In the genomic region with DNA sequence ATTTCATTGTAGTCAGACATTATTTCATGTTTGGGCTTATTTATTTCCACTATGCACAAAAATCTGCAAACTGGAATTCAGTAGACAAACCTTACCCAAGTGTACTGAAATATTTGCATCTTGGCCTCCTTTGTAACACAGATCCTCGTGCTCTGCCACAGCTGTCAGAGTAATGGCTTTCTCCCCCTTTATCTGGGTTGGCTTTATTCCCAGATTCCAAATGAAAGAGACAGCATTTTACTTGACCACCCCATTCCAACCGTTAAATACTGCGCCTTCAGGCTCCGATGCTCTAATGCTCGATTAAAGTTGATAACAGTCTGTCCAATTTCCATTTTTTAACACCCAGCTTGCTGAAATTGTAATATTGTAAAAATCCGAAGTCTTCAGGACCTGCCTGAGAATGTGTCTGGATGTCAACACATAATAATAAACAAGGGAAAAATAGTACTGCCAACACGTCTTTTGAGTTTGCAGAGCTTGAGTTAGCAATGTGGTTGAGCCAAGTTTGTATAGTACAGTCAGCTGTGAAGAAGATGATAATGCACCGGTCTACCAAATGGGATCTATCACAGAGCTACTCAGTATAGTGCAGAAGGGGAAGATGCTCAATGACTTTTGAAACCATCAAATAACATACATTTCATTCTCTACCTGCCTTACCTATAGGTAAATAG, we compare ENCODE assay signal across 17 mouse cellular contexts.
DNase-seq lines count a peak whose midpoint lies in the region; ATAC-seq and TF ChIP-seq lines count a peak whose summit lies in the region.
"Had no signal": no experiment of that assay in that cellular context is flagged by ENCODE, and none has a peak within 500 bp of the region (broad histone marks: within the 10 kb centered on the region; RNA-seq: fewer than 3 reads in every experiment).

No protein-coding gene starts in this region.

- H3K4me3 ChIP-seq in hindbrain, embryonic 16.5 days (ENCODE audit: low read length), result no peak overlapping the region
- H3K4me3 ChIP-seq in hindbrain, embryonic 11.5 days (ENCODE audit: low read depth, low read length), result no peak overlapping the region
- H3K4me3 ChIP-seq in neural tube, embryonic 13.5 days, result no peak overlapping the region
- H3K4me3 ChIP-seq in midbrain, postnatal 0 days (ENCODE audit: low read depth, low read length), result no peak overlapping the region
- H3K4me3 ChIP-seq in heart, embryonic 12.5 days, result no peak overlapping the region
- H3K4me3 ChIP-seq: heart, embryonic 13.5 days; kidney, embryonic 15.5 days; stomach, embryonic 15.5 days had no signal

- no peaks in the 10 kb centered on the region for H3K36me3 ChIP-seq in hindbrain, embryonic 16.5 days (ENCODE audit: control insufficient read depth, insufficient read depth, low read length)
- H3K36me3 ChIP-seq in hindbrain, embryonic 11.5 days (ENCODE audit: control insufficient read depth, insufficient read depth, low read length), result no peaks in the 10 kb centered on the region
- no peaks in the 10 kb centered on the region for H3K36me3 ChIP-seq in neural tube, embryonic 13.5 days
- H3K36me3 ChIP-seq in midbrain, postnatal 0 days (ENCODE audit: insufficient read depth, low read length), result no peaks in the 10 kb centered on the region
- no peaks in the 10 kb centered on the region for H3K36me3 ChIP-seq in heart, embryonic 12.5 days
- H3K36me3 ChIP-seq: heart, embryonic 13.5 days; kidney, embryonic 15.5 days; stomach, embryonic 15.5 days had no signal

- ATAC-seq in hindbrain, embryonic 16.5 days, result peak; percentile 71; the same call in 1 of the 2 replicates
- no peak for ATAC-seq in hindbrain, embryonic 11.5 days (ENCODE audit: low FRiP score)
- ATAC-seq in neural tube, embryonic 13.5 days (ENCODE audit: low read depth), result no peak; the same call in 1 of the 2 replicates
- no peak for ATAC-seq in midbrain, postnatal 0 days (ENCODE audit: low FRiP score)
- no peak for ATAC-seq in heart, embryonic 12.5 days (ENCODE audit: insufficient number of reproducible peaks, low FRiP score)
- ATAC-seq: intestine, embryonic 16.5 days had no signal

- H3K4me2 ChIP-seq in hindbrain, embryonic 16.5 days (ENCODE audit: low read length), result no peak overlapping the region
- no peak overlapping the region for H3K4me2 ChIP-seq in hindbrain, embryonic 11.5 days (replicated peaks; ENCODE audit: low read depth, low read length)
- H3K4me2 ChIP-seq in neural tube, embryonic 13.5 days, result no peak overlapping the region
- H3K4me2 ChIP-seq in midbrain, postnatal 0 days (ENCODE audit: low read depth, low read length, poor library complexity, severe bottlenecking), result no peak overlapping the region
- H3K4me2 ChIP-seq in heart, embryonic 12.5 days, result no peak overlapping the region
- H3K4me2 ChIP-seq: heart, embryonic 13.5 days; kidney, embryonic 15.5 days; stomach, embryonic 15.5 days had no signal

- 44% methylated on average over 8 of the region's 8 CpGs for WGBS in hindbrain, embryonic 16.5 days
- WGBS in hindbrain, embryonic 11.5 days, result 90% methylated on average over 8 of the region's 8 CpGs
- 43% methylated on average over 8 of the region's 8 CpGs for WGBS in neural tube, embryonic 13.5 days
- WGBS in midbrain, postnatal 0 days, result 39% methylated on average over 8 of the region's 8 CpGs
- WGBS in heart, embryonic 12.5 days, result 60% methylated on average over 8 of the region's 8 CpGs

- H3K9me3 ChIP-seq in hindbrain, embryonic 16.5 days (ENCODE audit: control insufficient read depth, low read length), result no peaks in the 10 kb centered on the region
- H3K9me3 ChIP-seq in hindbrain, embryonic 11.5 days (ENCODE audit: control insufficient read depth, low read length), result no peaks in the 10 kb centered on the region
- H3K9me3 ChIP-seq in neural tube, embryonic 13.5 days, result no peaks in the 10 kb centered on the region
- no peaks in the 10 kb centered on the region for H3K9me3 ChIP-seq in midbrain, postnatal 0 days (ENCODE audit: low read length)
- no peaks in the 10 kb centered on the region for H3K9me3 ChIP-seq in heart, embryonic 12.5 days (replicated peaks)
- H3K9me3 ChIP-seq: heart, embryonic 13.5 days; kidney, embryonic 15.5 days; stomach, embryonic 15.5 days had no signal

- DNase-seq in hindbrain, embryonic 11.5 days (ENCODE audit: low spot score), result no peak
- DNase-seq in neural tube, embryonic 10.5 days (ENCODE audit: extremely low spot score, low spot score), result no peak
- DNase-seq in midbrain, postnatal 0 days (ENCODE audit: low spot score), result peak; percentile 72
- DNase-seq in gastrocnemius, adult 8-10 months (ENCODE audit: low spot score in 2 of 2), result no peak
- DNase-seq: cerebellum, adult 11-12 months; cerebellum, postnatal 36 days; heart, postnatal 36 days; liver; lung, adult 2 months had no signal

- no peak for TF ChIP-seq CTCF in midbrain, postnatal 0 days (IDR thresholded peaks at IDR 0.05)

- H3K27ac ChIP-seq in hindbrain, embryonic 16.5 days (ENCODE audit: low read depth, low read length), result no peak overlapping the region
- H3K27ac ChIP-seq in hindbrain, embryonic 11.5 days (ENCODE audit: low read depth, low read length), result no peak overlapping the region
- peak overlapping the region; percentile 23; the same call in 1 of the 2 replicates for H3K27ac ChIP-seq in neural tube, embryonic 13.5 days (replicated peaks)
- H3K27ac ChIP-seq in midbrain, postnatal 0 days (ENCODE audit: low read depth, low read length), result no peak overlapping the region
- no peak overlapping the region for H3K27ac ChIP-seq in heart, embryonic 12.5 days (ENCODE audit: poor library complexity, severe bottlenecking)
- H3K27ac ChIP-seq: heart, embryonic 13.5 days; kidney, embryonic 15.5 days; macrophage; stomach, embryonic 15.5 days had no signal

- no peaks in the 10 kb centered on the region for H3K4me1 ChIP-seq in hindbrain, embryonic 16.5 days (ENCODE audit: control insufficient read depth, insufficient read depth, low read depth, low read length)
- no peaks in the 10 kb centered on the region for H3K4me1 ChIP-seq in hindbrain, embryonic 11.5 days (replicated peaks; ENCODE audit: control insufficient read depth, insufficient read depth, low read length)
- no peaks in the 10 kb centered on the region; the same call in 1 of the 2 replicates for H3K4me1 ChIP-seq in neural tube, embryonic 13.5 days (replicated peaks)
- H3K4me1 ChIP-seq in midbrain, postnatal 0 days (ENCODE audit: insufficient read depth, low read length), result no peaks in the 10 kb centered on the region
- no peaks in the 10 kb centered on the region for H3K4me1 ChIP-seq in heart, embryonic 12.5 days (replicated peaks)
- H3K4me1 ChIP-seq: heart, embryonic 13.5 days; kidney, embryonic 15.5 days; stomach, embryonic 15.5 days had no signal

- H3K9ac ChIP-seq in hindbrain, embryonic 16.5 days (ENCODE audit: low read depth, low read length), result no peak overlapping the region
- no peak overlapping the region for H3K9ac ChIP-seq in hindbrain, embryonic 11.5 days (ENCODE audit: low read depth, low read length)
- H3K9ac ChIP-seq in neural tube, embryonic 13.5 days, result no peak overlapping the region
- no peak overlapping the region for H3K9ac ChIP-seq in midbrain, postnatal 0 days (replicated peaks; ENCODE audit: low read length, poor library complexity, severe bottlenecking)
- no peak overlapping the region for H3K9ac ChIP-seq in heart, embryonic 12.5 days
- H3K9ac ChIP-seq: heart, embryonic 13.5 days; kidney, embryonic 15.5 days; stomach, embryonic 15.5 days had no signal

- no peaks in the 10 kb centered on the region for H3K27me3 ChIP-seq in hindbrain, embryonic 16.5 days (replicated peaks; ENCODE audit: control insufficient read depth, insufficient read depth, low read length)
- no peaks in the 10 kb centered on the region for H3K27me3 ChIP-seq in hindbrain, embryonic 11.5 days (ENCODE audit: control insufficient read depth, insufficient read depth, low read length)
- H3K27me3 ChIP-seq in neural tube, embryonic 13.5 days, result no peaks in the 10 kb centered on the region
- H3K27me3 ChIP-seq in midbrain, postnatal 0 days (ENCODE audit: insufficient read depth, low read length), result no peaks in the 10 kb centered on the region
- no peaks in the 10 kb centered on the region for H3K27me3 ChIP-seq in heart, embryonic 12.5 days (replicated peaks)
- H3K27me3 ChIP-seq: heart, embryonic 13.5 days; kidney, embryonic 15.5 days; stomach, embryonic 15.5 days had no signal
